8 mouse cellular contexts compared by ENCODE assay signal in genomic region chr19:44332833-44333623, GRCm38 (mm10). TPM values are rescaled to one million over a fixed set of nuclear protein-coding genes. Genes with fewer than 3 reads are reported as not detected.
DNase-seq lines count a peak whose midpoint lies in the region; ATAC-seq and TF ChIP-seq lines count a peak whose summit lies in the region.

Gene Scd4, plus strand, starts transcription at chr19:44333092.

- H3ac ChIP-seq in myocyte (ENCODE audit: control insufficient read depth, insufficient read length), result no peak within 1 kb of the TSS

- no peak within 1 kb of the TSS for H3K9ac ChIP-seq in heart, adult 2 months (ENCODE audit: low read depth, low read length)
- H3K9ac ChIP-seq in heart, embryonic 12.5 days, result no peak within 1 kb of the TSS

- intact Hi-C loops in heart, adult 2 months (cut with DNase I), result no loop called here
- intact Hi-C loops in heart, postnatal 36 days (cut with DNase I), result no loop called here

- TF ChIP-seq POLR2A in heart, adult 2 months (IDR thresholded peaks at IDR 0.05; ENCODE audit: insufficient read depth, low read depth, low read length), result no peak
- no peak for TF ChIP-seq POLR2A in cerebellum, adult 2 months (IDR thresholded peaks at IDR 0.05; ENCODE audit: borderline replicate concordance, insufficient read depth, low read length)
- no peak for TF ChIP-seq POLR2A in myocyte (IDR thresholded peaks at IDR 0.05; ENCODE audit: insufficient read length, low read depth)
- TF ChIP-seq POLR2A in lung, adult 2 months (IDR thresholded peaks at IDR 0.05; ENCODE audit: borderline replicate concordance, extremely low read depth, low read depth, low read length), result no peak

- H3K4me1 ChIP-seq in heart, adult 2 months (ENCODE audit: control insufficient read depth, insufficient read depth, low read length), result peaks cover 6% of the 10 kb centered on the region; the same call in 1 of the 2 replicates
- peaks cover 31% of the 10 kb centered on the region for H3K4me1 ChIP-seq in heart, embryonic 12.5 days (replicated peaks)
- H3K4me1 ChIP-seq in cerebellum, adult 2 months (ENCODE audit: control insufficient read depth, insufficient read depth, low read length), result peaks cover 17% of the 10 kb centered on the region
- no peaks in the 10 kb centered on the region for H3K4me1 ChIP-seq in lung, adult 2 months (ENCODE audit: control insufficient read depth, insufficient read depth, low read length)

- no peak within 1 kb of the TSS for H3K4me3 ChIP-seq in heart, adult 2 months
- no peak within 1 kb of the TSS for H3K4me3 ChIP-seq in heart, embryonic 12.5 days
- H3K4me3 ChIP-seq in cerebellum, adult 2 months (replicated peaks; ENCODE audit: insufficient read depth, low read depth, low read length), result no peak within 1 kb of the TSS
- no peak within 1 kb of the TSS for H3K4me3 ChIP-seq in myocyte
- H3K4me3 ChIP-seq in lung, adult 2 months (replicated peaks; ENCODE audit: extremely low read depth, low read depth, low read length), result no peak within 1 kb of the TSS

- no peak for ATAC-seq in heart, embryonic 12.5 days (ENCODE audit: insufficient number of reproducible peaks, low FRiP score)
- no peak for ATAC-seq in megakaryocyte progenitor cell, adult 5-6 weeks (replicated peaks; ENCODE audit: poor library complexity)

- WGBS in heart, adult 2 months, result 52% methylated on average over 10 of the region's 10 CpGs
- 62% methylated on average over 10 of the region's 10 CpGs for WGBS in heart, embryonic 12.5 days
- 12% methylated on average over 10 of the region's 10 CpGs for WGBS in cerebellum, adult 2 months
- 80% methylated on average over 10 of the region's 10 CpGs for WGBS in lung, adult 2 months

- peak in 1 of 2 experiments; percentile 42 for DNase-seq in heart, adult 2 months
- peak; percentile 73 to 85 for DNase-seq in cerebellum, adult 2 months
- DNase-seq in heart, postnatal 36 days, result peak; percentile 12 to 24
- DNase-seq in lung, postnatal 25 days (ENCODE audit: low spot score), result no peak
- DNase-seq in lung, adult 2 months, result no peak

- no peak within 1 kb of the TSS for H3K4me2 ChIP-seq in heart, embryonic 12.5 days
- peak within 1 kb of the TSS; percentile 81 for H3K4me2 ChIP-seq in myocyte (ENCODE audit: low read depth)

- no peaks in the 10 kb centered on the region for H3K27me3 ChIP-seq in heart, adult 2 months (ENCODE audit: control insufficient read depth, insufficient read depth, low read length)
- no peaks in the 10 kb centered on the region for H3K27me3 ChIP-seq in heart, embryonic 12.5 days (replicated peaks)
- H3K27me3 ChIP-seq in cerebellum, adult 2 months (ENCODE audit: control insufficient read depth, insufficient read depth, low read length), result no peaks in the 10 kb centered on the region
- H3K27me3 ChIP-seq in myocyte (ENCODE audit: control insufficient read depth, insufficient read depth, insufficient read length), result no peaks in the 10 kb centered on the region

- 0 out of 2 replicates have a peak, but pooled peaks cover 3% of the 10 kb centered on the region for H3K9me3 ChIP-seq in heart, embryonic 12.5 days (replicated peaks)

- TF ChIP-seq EP300 in heart, adult 2 months (IDR thresholded peaks at IDR 0.05; ENCODE audit: insufficient read depth, low read depth, low read length), result 0 out of 2 replicates have a peak, but pooled peaks have one; percentile 32

- H3K36me3 ChIP-seq in heart, adult 2 months (ENCODE audit: control insufficient read depth, insufficient read depth, low read length), result no peaks in the 10 kb centered on the region
- no peaks in the 10 kb centered on the region for H3K36me3 ChIP-seq in heart, embryonic 12.5 days
- H3K36me3 ChIP-seq in myocyte (ENCODE audit: control insufficient read depth, insufficient read depth), result no peaks in the 10 kb centered on the region

- no peaks in the 10 kb centered on the region for H3K79me2 ChIP-seq in heart, adult 2 months (replicated peaks; ENCODE audit: control insufficient read depth, insufficient read depth, low read length)
- H3K79me2 ChIP-seq in myocyte (ENCODE audit: control insufficient read depth, insufficient read depth), result no peaks in the 10 kb centered on the region

- TF ChIP-seq CTCF in heart, adult 2 months (IDR thresholded peaks at IDR 0.05), result no peak
- no peak for TF ChIP-seq CTCF in cerebellum, adult 2 months (IDR thresholded peaks at IDR 0.05; ENCODE audit: borderline replicate concordance, insufficient read depth, low read depth, low read length)
- TF ChIP-seq CTCF in lung, adult 2 months (IDR thresholded peaks at IDR 0.05; ENCODE audit: insufficient read depth, low read length), result no peak

- no peak within 1 kb of the TSS for H3K27ac ChIP-seq in heart, adult 2 months
- H3K27ac ChIP-seq in heart, embryonic 12.5 days (ENCODE audit: poor library complexity, severe bottlenecking), result no peak within 1 kb of the TSS
- H3K27ac ChIP-seq in cerebellum, adult 2 months (ENCODE audit: insufficient read depth, low read length), result no peak within 1 kb of the TSS

TF ChIP-seq in myocyte, 11 proteins besides CTCF, POLR2A, EP300 and RAD21:
- TF ChIP-seq MYOG (IDR thresholded peaks at IDR 0.05; ENCODE audit: control insufficient read depth in 1 of 3, insufficient read depth in 1 of 3, insufficient read length in 2 of 3, low read depth in 2 of 3), result no peak
- TF ChIP-seq E2F4 (IDR thresholded peaks at IDR 0.05; ENCODE audit: insufficient read depth), result no peak
- TF ChIP-seq TCF12 (IDR thresholded peaks at IDR 0.05; ENCODE audit: insufficient read depth, poor library complexity, severe bottlenecking), result no peak
- TF ChIP-seq REST (IDR thresholded peaks at IDR 0.05; ENCODE audit: insufficient read depth, insufficient read length), result no peak
- no peak for TF ChIP-seq CEBPB (IDR thresholded peaks at IDR 0.05; ENCODE audit: insufficient read depth, poor library complexity, severe bottlenecking)
- TF ChIP-seq MAX (IDR thresholded peaks at IDR 0.05; ENCODE audit: low read depth), result no peak

RNA-seq across cellular contexts. Expression of gene Scd4, which starts in this region (rescaled TPM):
- 1 to 10 TPM; 4.6 to 6.0 TPM for total RNA-seq in heart, adult 2 months (2021)
- polyA plus RNA-seq in heart, adult 2 months (2012; rRNA removed), result 9.0 and 12.6 TPM in 2 replicates
- 0.29 and 0.42 TPM in 2 replicates for polyA plus RNA-seq in heart, embryonic 12.5 days (2016; fragmentation: Nextera tagmentation; extraction: Ambion mirVana)
- polyA plus RNA-seq in cerebellum, adult 2 months (2012; rRNA removed), result 0.18 and 0.22 TPM in 2 replicates
- 10 to 100 TPM in 1 of 2 experiments, 1 to 10 TPM in 1; 8.2 to 15.2 TPM for total RNA-seq in heart, postnatal 36 days (2021)
- 0.16 TPM for polyA plus RNA-seq in myocyte (2012; fragmentation: generic; extraction: Trizol)
- total RNA-seq in megakaryocyte progenitor cell, adult 5-6 weeks (2015), result 0.35 TPM in 1 of 2 replicates, not detected in the other
- not detected in 2 replicates for total RNA-seq in megakaryocyte progenitor cell, adult 5-6 weeks (2017)
- 0.46 and 0.97 TPM in 2 replicates for polyA plus RNA-seq in lung, adult 2 months (2012; rRNA removed)

Comparison
In these comparisons a context has a peak if more than half of its experiments do, and no peak if none do; other contexts are left out.
1. RNA of gene Scd4 (total RNA-seq): 8.2 to 15.2 TPM in heart, postnatal 36 days and 4.6 to 6.0 TPM in heart, adult 2 months; 0.35 TPM in megakaryocyte progenitor cell, adult 5-6 weeks; every median in the first group is over 4 times any median in the second.
2. Peak in DNase-seq in cerebellum, adult 2 months; RNA of the gene not detected or under 1 TPM.
3. DNase-seq: peak in heart, postnatal 36 days (2 of 2); none in lung, postnatal 25 days (single experiment) and lung, adult 2 months (single experiment).